Mouse (Mus musculus): ENCODE measurements around the gene Oser1.

- TF ChIP-seq GATA1 (IDR thresholded peaks at IDR 0.05; ENCODE audit: borderline replicate concordance, low read length) (no peak), CTCF (IDR thresholded peaks at IDR 0.05; ENCODE audit: low read depth, low read length) (no peak)
Observed at GRCm38 (mm10) chr2:163424597-163424996, at the start of gene Oser1.
